Mouse (Mus musculus) olfactory bulb, adult 2 months (tissue): ENCODE results near the gene Kcnk4.

Source experiments
- CTCF ChIP-seq: fragments of 200-500 bp; IDR thresholded peaks from 2 replicates; pipeline ENCODE4 v1.5.1; 2012; ENCODE audit warnings: low read depth, mild to moderate bottlenecking, low read length, moderate library complexity; ENCODE audit not compliant: insufficient read depth
- POLR2A ChIP-seq: fragments of 200-500 bp; IDR thresholded peaks from 2 replicates; pipeline ENCODE4 v1.6.1; 2012; ENCODE audit warnings: mild to moderate bottlenecking, low read depth, low read length, moderate library complexity; ENCODE audit not compliant: insufficient read depth

DNA sequence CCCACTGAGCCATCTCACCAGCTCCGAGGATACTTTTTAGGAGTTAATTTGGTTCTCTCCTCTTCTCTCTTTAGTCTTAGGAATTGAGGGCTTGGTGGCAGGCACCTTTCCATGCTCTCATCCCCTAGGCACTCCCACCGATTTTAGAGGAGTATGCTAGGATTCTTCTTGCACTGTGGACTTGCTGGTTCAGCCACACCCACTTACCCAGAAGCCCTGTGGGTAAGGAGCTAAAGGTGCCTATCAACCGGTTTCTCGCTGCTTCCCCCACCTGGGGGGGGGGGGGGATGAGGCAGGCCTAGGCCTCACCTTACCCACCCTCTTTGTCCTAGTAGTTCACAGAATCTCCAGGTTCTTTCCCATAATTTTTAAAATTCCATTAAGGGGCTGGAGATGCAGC lies 13.4 kb upstream of the Kcnk4 start:
- TF ChIP-seq CTCF (no peak), POLR2A (no peak)
